Mouse (Mus musculus): ENCODE measurements around the gene Aqr.
A peak's percentile ranks its signal among the peaks of the same experiment; 100 is the strongest.
"Not testable (repeated sequence)": the region's sequence is repeated elsewhere in the genome, so short reads cannot be mapped to it uniquely, and the experiment has no call there.

The Aqr gene

DNA sequence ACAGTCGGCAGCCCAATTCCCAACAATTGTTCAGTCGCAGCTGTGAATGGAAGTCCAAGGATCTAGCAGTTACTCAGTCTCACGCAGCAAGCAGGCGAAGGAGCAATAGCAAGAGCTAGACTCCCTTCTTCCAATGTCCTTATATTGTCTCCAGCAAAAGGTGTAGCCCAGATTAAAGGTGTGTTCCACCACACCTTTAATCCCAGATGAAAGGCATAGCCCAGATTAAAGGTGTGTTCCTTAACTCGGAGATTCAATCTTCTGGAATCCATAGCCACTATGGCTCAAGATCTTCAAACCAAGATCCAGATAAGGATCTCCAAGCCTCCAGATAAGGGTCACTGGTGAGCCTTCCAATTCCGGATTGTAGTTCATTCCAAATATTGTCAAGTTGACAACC, at the start of gene Aqr:
TSS of gene Aqr (minus strand) at position 101 of the 400 bp plus-strand sequence.
- not testable (repeated sequence) for DNase-seq

DNA sequence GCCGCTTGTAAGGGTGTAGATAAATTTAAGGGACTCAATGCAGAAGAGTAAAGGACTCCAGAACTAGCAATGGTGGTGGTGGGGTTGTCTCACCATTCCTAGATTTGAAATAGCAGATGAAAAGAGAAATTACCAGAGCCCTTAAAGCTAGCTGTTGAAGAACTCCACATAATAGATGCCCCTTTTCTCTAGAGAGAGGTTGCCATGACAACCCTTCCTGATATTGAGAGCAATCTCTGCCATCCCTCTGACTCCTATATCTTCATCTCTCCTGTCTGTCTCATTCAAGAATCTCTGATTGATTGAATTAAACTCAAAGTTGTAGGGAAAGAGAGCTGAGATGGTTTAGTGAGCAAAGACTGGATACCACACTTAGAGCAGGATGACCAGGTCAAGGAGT, 49.7 kb upstream of the Aqr start:
- DNase-seq = no peak

DNA sequence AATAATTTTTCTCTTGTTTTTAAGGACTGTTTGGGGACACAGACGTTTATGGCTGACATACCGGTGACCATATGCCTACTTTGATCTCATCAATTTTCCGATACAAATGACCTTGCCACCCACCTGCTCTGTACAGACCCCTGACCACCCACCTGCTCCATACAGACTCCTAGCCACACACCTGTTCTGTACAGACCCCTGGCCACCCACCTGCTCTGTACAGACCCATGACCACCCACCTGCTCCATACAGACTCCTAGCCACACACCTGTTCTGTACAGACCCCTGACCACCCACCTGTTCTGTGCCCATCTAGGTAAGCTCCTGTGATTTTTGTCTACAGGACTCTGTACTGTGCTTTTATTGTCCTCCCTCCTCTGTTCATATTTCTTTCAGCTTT, 48.8 kb upstream of the Aqr start:
- no peak for DNase-seq

DNA sequence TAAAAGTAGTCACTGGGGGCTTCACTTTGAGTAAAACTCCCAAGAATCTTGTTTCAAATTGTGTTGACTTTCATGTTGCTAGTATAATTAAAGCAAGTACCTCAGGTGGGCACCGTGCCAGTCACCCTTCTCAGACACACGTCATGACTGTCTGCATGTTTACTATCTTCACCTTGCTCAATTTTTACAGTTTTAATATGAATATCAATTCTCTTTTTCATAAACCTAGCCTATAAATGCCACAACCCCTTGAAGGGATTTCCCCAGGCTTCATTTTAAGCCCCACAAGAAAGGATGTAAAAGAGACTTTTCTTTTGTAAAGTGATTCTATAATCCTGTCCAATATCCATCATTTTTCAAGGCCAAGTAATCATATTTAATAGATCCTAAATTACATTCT, 44.4 kb upstream of the Aqr start:
- DNase-seq = no peak

- DNase-seq = no peak
Measured at GRCm38 (mm10) chr2:114228672-114229071, 41.8 kb upstream of the Aqr start.

DNA sequence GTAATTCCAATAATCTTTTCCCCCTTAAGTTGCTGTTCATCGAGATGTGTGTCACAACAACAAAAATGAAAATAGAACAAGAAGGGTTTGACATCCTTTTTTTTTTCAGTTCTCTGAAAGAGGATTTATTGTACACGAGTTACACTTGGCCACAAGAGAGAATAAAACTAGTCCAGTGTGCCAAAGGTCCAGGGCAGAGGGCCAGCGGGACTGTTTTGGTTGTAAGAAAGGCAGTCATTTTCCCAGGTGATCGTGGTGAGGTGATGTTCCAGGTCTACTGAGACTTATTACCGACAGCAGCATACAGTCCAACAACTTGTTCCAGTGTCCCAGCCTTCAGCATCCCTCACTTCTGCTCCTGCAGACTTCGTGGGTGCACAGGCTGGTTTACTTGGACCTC, 18.2 kb upstream of the Aqr start:
- DNase-seq = peak; percentile 13

GRCm38 (mm10) chr2:114201574-114201973, 14.8 kb upstream of the Aqr start:
- no peak for DNase-seq

DNA sequence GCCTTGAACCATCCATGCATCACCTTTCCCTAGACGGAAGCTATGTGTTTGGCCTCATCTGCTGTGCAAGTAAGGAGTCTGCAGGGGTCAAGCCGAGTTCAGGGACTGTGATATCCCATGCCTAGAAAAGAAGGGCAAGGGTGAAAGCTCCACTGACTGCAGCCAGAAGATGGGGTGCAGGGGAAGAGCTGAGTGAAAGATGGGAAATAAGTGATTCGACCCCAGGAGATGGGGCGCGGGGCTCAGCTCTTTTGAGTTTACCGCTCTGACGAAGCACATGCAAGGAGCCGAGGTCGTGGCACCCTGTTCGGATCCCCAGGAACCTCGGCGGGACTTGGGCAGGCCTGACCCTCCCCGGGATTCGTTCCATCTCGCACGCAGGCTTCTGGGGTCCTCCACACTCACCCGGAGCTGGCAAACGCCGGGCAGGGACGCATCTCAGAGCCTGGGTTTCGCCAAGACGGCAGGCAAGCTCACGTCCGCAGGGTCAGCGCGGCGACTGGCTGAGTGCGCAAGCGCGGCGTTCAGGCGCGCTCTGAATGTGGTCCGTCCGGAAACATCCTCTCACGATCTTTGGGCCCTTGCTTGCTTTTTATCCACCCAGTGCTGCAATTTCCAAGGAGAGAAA, 14.2 kb upstream of the Aqr start, which contains the start of gene Zfp770:
TSS of gene Zfp770 (minus strand) at position 538 of the 628 bp plus-strand sequence.
- DNase-seq = peak; percentile 82

- no peak for DNase-seq
Measured at GRCm38 (mm10) chr2:114196421-114196820, 9.6 kb upstream of the Aqr start.

- no peak for DNase-seq
Measured at GRCm38 (mm10) chr2:114177802-114178733, 8.8 kb downstream of the Aqr start.

DNA sequence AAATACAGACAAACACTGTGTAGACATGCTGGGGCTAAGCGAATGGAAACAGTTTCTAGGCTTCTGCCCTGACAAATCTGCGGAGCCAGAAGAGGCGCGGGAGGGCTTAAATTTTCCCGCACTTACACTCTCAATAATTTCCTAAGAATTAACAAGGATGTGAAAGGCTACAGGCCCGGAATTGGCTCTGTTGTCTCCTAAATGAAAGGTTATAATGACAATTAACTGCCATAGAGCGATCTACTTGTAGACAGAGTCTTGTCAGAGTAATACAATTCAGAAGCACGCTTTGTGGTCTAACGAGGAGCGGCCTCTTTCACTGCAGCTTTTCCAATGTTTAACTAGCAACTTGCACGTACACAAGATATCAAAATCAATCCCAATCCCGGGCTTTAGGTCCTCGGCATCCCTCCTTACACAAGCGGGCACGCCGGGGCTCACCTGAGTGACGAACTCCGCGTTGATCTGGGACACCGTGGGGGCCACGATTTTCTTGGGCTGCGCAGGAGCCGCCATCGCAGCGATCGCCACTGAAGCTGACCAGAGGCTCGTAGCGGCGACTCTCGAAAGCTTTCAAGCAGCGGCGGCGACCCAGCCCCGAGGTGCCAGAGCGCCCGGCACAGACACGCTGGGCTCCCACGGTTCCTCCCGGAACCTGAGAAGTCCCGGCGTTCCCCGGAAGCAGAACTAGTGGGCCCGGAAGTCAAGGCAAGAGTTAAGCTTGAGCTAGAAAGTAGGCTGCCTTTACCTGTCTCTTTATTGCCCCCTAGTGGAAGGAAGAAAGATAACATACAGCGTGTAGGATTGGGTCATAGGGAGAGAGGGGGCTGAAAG, 12.0 kb downstream of the Aqr start:
- DNase-seq = peak; percentile 90

- no peak for DNase-seq
Measured at GRCm38 (mm10) chr2:114173248-114173647, 13.6 kb downstream of the Aqr start.

- no peak for DNase-seq
Measured at GRCm38 (mm10) chr2:114167837-114168236, 19.0 kb downstream of the Aqr start.

DNA sequence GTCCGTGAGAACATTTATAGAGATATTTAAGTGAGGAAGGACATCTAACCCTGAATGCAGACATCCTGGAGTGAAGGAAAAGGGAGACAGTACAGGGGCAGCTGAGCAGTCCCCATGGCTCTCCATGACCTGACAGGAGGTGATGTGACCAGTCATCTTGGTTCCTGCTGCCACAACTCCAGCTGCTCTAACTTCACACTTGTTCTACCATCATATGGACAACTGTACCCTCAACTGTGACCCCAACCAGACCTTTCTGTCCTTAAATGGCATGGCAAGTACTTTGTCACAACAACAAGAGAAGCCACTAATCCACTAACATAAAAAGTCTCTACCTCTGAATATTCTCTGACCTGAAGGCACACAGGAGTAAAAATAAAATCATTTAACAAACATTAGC, 24.8 kb downstream of the Aqr start:
- DNase-seq = no peak

DNA sequence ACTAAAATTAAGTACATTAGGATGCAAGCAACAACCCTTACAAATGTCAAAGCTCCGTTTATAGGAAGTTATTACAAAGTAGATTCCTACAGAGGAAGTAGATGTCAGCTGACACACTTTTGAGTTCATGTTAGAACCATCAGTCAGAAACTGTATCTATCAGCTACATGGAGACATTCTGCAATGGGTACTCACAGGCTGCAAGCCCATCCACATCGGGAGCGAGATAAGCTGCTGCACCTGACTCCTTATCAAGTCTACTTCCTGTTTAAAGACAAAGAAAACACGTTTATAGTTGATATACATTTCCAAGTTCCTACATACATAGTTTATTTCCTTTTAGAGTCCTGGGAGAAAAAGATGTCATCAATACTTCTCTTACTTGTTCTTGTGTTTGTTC, 29.5 kb downstream of the Aqr start:
- no peak for DNase-seq

- no peak for DNase-seq
Measured at GRCm38 (mm10) chr2:114156639-114157038, 30.2 kb downstream of the Aqr start.

DNA sequence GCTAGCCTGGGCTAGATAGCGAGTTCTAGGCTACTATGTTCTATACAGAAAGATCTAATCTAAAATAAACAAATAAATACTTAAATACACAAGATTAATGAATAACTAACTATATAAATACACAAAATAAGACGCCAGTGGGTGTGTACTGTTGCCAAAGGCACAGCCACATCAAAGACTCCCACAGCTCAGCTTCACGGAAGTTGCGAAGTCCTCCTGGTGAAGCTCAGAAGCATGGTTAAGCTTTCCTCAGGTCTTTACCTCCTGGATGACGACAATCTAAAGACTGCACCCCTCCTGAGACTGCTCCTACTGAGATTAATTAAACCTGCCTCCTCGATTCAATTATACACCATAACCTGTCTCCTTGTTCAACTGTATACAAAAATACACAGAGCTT, 33.6 kb downstream of the Aqr start:
- DNase-seq = no peak

- no peak for DNase-seq
Measured at GRCm38 (mm10) chr2:114146864-114147458, 39.9 kb downstream of the Aqr start.

GRCm38 (mm10) chr2:114145315-114145801, 41.5 kb downstream of the Aqr start:
- DNase-seq = peak; percentile 40

DNA sequence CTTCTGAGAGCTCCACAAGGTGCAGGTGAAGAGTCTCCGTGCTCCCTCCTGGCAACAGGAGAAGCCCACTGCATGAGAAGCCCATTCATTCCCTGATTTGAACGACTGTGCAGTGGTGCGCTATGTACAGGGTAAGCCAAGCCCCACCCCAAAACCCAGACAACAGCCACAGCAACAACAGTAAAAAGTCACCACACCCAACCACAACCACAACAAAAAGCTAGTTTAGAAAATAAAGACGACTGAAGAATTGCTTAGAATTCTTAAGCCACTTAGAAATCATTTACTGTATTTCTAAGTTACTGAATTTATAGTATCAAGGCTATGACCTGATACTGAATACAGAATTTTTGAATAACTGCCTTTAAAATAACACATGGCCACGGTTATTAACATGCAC, 41.9 kb downstream of the Aqr start:
- no peak for DNase-seq

DNA sequence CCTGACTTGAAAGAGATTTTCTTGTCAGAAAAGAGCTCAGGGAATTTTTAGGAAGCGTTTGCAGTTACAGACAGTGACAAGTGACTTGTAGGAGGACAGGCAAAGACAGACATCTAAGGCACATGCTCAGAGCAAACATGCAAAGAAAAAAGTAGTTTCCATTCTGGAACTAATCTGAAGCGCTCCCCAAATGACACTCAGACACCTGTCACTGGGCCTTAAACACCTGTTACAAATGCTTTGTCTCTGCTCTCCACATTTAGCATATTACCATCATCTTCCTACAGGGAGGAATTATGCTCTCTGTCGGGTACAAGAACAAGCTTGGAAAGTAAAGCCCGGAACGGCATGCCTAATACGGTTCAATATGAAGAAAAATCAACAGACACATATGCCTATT, 43.0 kb downstream of the Aqr start:
- DNase-seq = no peak

GRCm38 (mm10) chr2:114136755-114137154, 50.1 kb downstream of the Aqr start:
- no peak for DNase-seq

DNA sequence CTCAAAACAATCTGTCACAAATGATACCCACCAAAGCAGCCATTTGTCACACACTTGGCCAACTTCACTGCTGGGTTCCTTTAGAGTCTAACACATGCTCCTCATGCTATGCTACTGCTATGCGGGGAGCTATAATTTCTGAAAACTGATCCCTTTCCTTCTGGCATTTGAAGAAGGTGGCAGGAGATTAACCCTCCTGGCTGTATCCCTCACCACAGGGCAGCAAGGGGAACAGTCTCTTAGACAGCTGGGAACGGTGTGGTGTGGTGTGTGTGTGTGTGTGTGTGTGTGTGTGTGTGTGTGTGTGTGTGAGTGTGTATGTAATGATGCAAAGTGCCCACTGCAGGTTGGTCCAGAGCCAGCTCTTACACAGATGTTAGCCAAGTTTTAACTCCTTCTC, 51.0 kb downstream of the Aqr start:
- DNase-seq = no peak

Measured in kidney, adult 9 months (tissue).